Mouse (Mus musculus) forelimb bud, embryonic 11.5 days (tissue): ENCODE results near the gene Sin3a.

Experiments
- DNase-seq: peaks from one replicate; pipeline ENCODE4 v3.0.0-alpha.2; 2012; ENCODE audit warnings: low read depth, low spot score

The Sin3a gene

GRCm38 (mm10) chr9:57137246-57137645 is 65.4 kb downstream of the Sin3a start:
- DNase-seq, result no peak

GRCm38 (mm10) chr9:57137777-57138176 is 65.9 kb downstream of the Sin3a start:
- DNase-seq, result no peak

- DNase-seq, result no peak
Observed at GRCm38 (mm10) chr9:57138507-57138906, 66.7 kb downstream of the Sin3a start.

GRCm38 (mm10) chr9:57139110-57139509 is 67.3 kb downstream of the Sin3a start:
- DNase-seq, result no peak

- no peak for DNase-seq
Observed at GRCm38 (mm10) chr9:57139571-57139970, 67.7 kb downstream of the Sin3a start.

GRCm38 (mm10) chr9:57141417-57142353 is 69.8 kb downstream of the Sin3a start:
- no peak for DNase-seq

GRCm38 (mm10) chr9:57143212-57143611 is 71.4 kb downstream of the Sin3a start:
- no peak for DNase-seq

- no peak for DNase-seq
Observed at GRCm38 (mm10) chr9:57144830-57145229, 73.0 kb downstream of the Sin3a start.

- no peak for DNase-seq
Observed at GRCm38 (mm10) chr9:57146451-57147066, 74.7 kb downstream of the Sin3a start.

- no peak for DNase-seq
Observed at GRCm38 (mm10) chr9:57147205-57148143, 75.6 kb downstream of the Sin3a start.

- DNase-seq, result peak; percentile 89
Observed at GRCm38 (mm10) chr9:57148144-57148878, 76.5 kb downstream of the Sin3a start, which contains the start of gene Neil1. Gene Neil1 (minus strand): TSS chr9:57148305.

- DNase-seq, result no peak
Observed at GRCm38 (mm10) chr9:57149021-57149420, 77.2 kb downstream of the Sin3a start.

GRCm38 (mm10) chr9:57150192-57150591 is 78.4 kb downstream of the Sin3a start:
- no peak for DNase-seq

- peak; percentile 27 for DNase-seq
Observed at GRCm38 (mm10) chr9:57152331-57152730, 80.5 kb downstream of the Sin3a start.

GRCm38 (mm10) chr9:57156383-57156782 is 84.5 kb downstream of the Sin3a start:
- no peak for DNase-seq

GRCm38 (mm10) chr9:57156823-57157222 is 85.0 kb downstream of the Sin3a start:
- DNase-seq, result no peak

GRCm38 (mm10) chr9:57157499-57157898 is 85.7 kb downstream of the Sin3a start:
- DNase-seq, result no peak

GRCm38 (mm10) chr9:57158013-57158470 is 86.2 kb downstream of the Sin3a start, which contains the start of gene Commd4:
Gene Commd4 (minus strand): TSS chr9:57158331.
- DNase-seq, result peak; percentile 97

- no peak for DNase-seq
Observed at GRCm38 (mm10) chr9:57158506-57158905, 86.7 kb downstream of the Sin3a start.

GRCm38 (mm10) chr9:57162496-57162895 is 90.7 kb downstream of the Sin3a start:
- DNase-seq, result no peak

- DNase-seq, result no peak
Observed at GRCm38 (mm10) chr9:57163137-57163536, 91.3 kb downstream of the Sin3a start.
